Mouse (Mus musculus): ENCODE measurements around the gene Hibadh. TPM values are rescaled to one million over a fixed set of nuclear protein-coding genes. Genes with fewer than 3 reads are reported as not detected.

The Hibadh gene
- polyA plus RNA-seq, 1 experiment from 2014 or later = 54.2 TPM

GRCm38 (mm10) chr6:52630625-52631024, 9.6 kb downstream of the Hibadh start:
- H3K27me3 ChIP-seq = no peaks in the 10 kb centered on the region
- no peaks in the 10 kb centered on the region for H3K4me1 ChIP-seq
- no peak overlapping the region for H3K4me2 ChIP-seq (replicated peaks)
- no peak overlapping the region for H3K4me3 ChIP-seq
- no peaks in the 10 kb centered on the region for H3K9me3 ChIP-seq
- no peaks in the 10 kb centered on the region; the same call in 1 of the 2 replicates for H3K36me3 ChIP-seq
- H3K9ac ChIP-seq (replicated peaks) = no peak overlapping the region
- H3K27ac ChIP-seq (replicated peaks) = no peak overlapping the region
- WGBS = 87% methylated on average over 4 of the region's 4 CpGs
- no peak for ATAC-seq (replicated peaks)

DNA sequence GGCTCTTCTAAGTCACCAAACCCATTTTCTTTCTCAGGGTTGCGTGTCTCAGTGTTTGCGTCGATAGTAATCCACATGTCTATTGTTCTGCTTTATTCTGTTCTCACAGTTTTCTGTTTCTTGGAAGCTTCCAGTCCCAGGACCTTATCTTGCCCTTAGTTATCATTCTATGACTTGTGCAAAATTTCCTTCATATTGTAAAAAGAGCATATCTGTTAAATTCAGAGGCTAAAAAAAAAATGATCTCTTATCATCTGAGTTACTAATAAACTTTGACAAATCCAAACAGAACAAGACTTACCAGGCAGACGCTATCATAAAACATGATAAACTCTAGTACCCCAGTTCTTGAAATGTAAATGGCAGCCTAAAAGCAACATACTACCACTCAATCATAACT, 11.0 kb downstream of the Hibadh start:
- H3K9me3 ChIP-seq = no peaks in the 10 kb centered on the region
- H3K4me1 ChIP-seq = no peaks in the 10 kb centered on the region
- 93% methylated on average over 4 of the region's 4 CpGs for whole genome bisulfite sequencing
- H3K4me2 ChIP-seq (replicated peaks) = no peak overlapping the region
- no peak overlapping the region for H3K4me3 ChIP-seq
- H3K9ac ChIP-seq (replicated peaks) = no peak overlapping the region
- ATAC-seq (replicated peaks) = no peak
- no peaks in the 10 kb centered on the region for H3K27me3 ChIP-seq
- H3K36me3 ChIP-seq = no peaks in the 10 kb centered on the region; the same call in 1 of the 2 replicates
- no peak overlapping the region for H3K27ac ChIP-seq (replicated peaks)

DNA sequence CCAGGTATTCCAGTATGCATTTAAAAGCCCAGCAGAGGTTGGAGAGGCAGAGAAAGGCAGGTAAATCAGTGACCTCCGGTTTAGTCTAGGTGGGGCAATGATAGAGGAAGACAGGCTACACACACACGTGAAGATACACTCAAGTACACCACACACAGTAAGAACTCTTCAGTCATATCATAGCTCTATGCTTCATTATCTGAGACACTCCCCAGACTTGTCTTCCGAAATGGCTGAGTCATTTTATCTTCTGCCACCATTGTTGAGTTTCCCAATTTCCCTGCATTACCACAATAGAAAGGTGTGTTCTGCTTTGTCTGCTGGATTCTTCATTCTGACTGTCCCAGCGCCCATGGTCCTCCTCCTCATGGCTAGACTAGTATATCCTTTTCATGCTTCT, 13.5 kb downstream of the Hibadh start:
- Histone ChIP-seq H3K4me3 (no peak overlapping the region), H3K4me2 (replicated peaks) (no peak overlapping the region), H3K4me1 (no peaks in the 10 kb centered on the region), H3K9ac (replicated peaks) (no peak overlapping the region), H3K9me3 (no peaks in the 10 kb centered on the region), H3K27me3 (no peaks in the 10 kb centered on the region), H3K27ac (replicated peaks) (no peak overlapping the region), H3K36me3 (no peaks in the 10 kb centered on the region; the same call in 1 of the 2 replicates)
- 90% methylated on average over 4 of the region's 4 CpGs for WGBS
- ATAC-seq (replicated peaks) = no peak

- 64% methylated on average over 3 of the region's 3 CpGs for WGBS
- ATAC-seq (replicated peaks) = no peak
These were observed 16.4 kb downstream of the Hibadh start for GRCm38 (mm10) chr6:52623741-52624140.

GRCm38 (mm10) chr6:52621731-52622480, 18.3 kb downstream of the Hibadh start:
- H3K27ac ChIP-seq (replicated peaks) = no peak overlapping the region
- H3K9me3 ChIP-seq = no peaks in the 10 kb centered on the region
- peaks cover 6% of the 10 kb centered on the region for H3K36me3 ChIP-seq
- H3K4me3 ChIP-seq = no peak overlapping the region
- no peak overlapping the region for H3K9ac ChIP-seq (replicated peaks)
- WGBS = 79% methylated on average over 11 of the region's 11 CpGs
- no peaks in the 10 kb centered on the region for H3K27me3 ChIP-seq
- no peak for ATAC-seq (replicated peaks)
- no peaks in the 10 kb centered on the region for H3K4me1 ChIP-seq
- H3K4me2 ChIP-seq (replicated peaks) = no peak overlapping the region

More at GRCm38 (mm10) chr6:52623741-52624140, 16.4 kb downstream of the Hibadh start:
- no peaks in the 10 kb centered on the region for H3K27me3 ChIP-seq
- no peaks in the 10 kb centered on the region for H3K4me1 ChIP-seq
- no peak overlapping the region for H3K27ac ChIP-seq (replicated peaks)
- H3K36me3 ChIP-seq = peaks cover 6% of the 10 kb centered on the region
- H3K9ac ChIP-seq (replicated peaks) = no peak overlapping the region
- no peak overlapping the region for H3K4me2 ChIP-seq (replicated peaks)
- H3K4me3 ChIP-seq = no peak overlapping the region
- no peaks in the 10 kb centered on the region for H3K9me3 ChIP-seq

- Histone ChIP-seq H3K36me3 (peaks cover 6% of the 10 kb centered on the region), H3K27ac (replicated peaks) (no peak overlapping the region), H3K9ac (replicated peaks) (no peak overlapping the region), H3K9me3 (no peaks in the 10 kb centered on the region), H3K4me1 (no peaks in the 10 kb centered on the region), H3K27me3 (no peaks in the 10 kb centered on the region), H3K4me3 (no peak overlapping the region), H3K4me2 (replicated peaks) (no peak overlapping the region)
- WGBS = 79% methylated on average over 2 of the region's 2 CpGs
- no peak for ATAC-seq (replicated peaks)
These were observed 20.1 kb downstream of the Hibadh start for GRCm38 (mm10) chr6:52620090-52620489.

- no peaks in the 10 kb centered on the region for H3K4me1 ChIP-seq
- H3K9ac ChIP-seq (replicated peaks) = no peak overlapping the region
- no peak overlapping the region for H3K27ac ChIP-seq (replicated peaks)
- H3K4me3 ChIP-seq = no peak overlapping the region
- H3K27me3 ChIP-seq = no peaks in the 10 kb centered on the region
- 83% methylated on average over 6 of the region's 6 CpGs for WGBS
- ATAC-seq (replicated peaks) = no peak
- H3K4me2 ChIP-seq (replicated peaks) = no peak overlapping the region
- H3K9me3 ChIP-seq = no peaks in the 10 kb centered on the region
- no peaks in the 10 kb centered on the region for H3K36me3 ChIP-seq
These were observed 30.4 kb downstream of the Hibadh start for GRCm38 (mm10) chr6:52609626-52610352.

GRCm38 (mm10) chr6:52608121-52608520, 32.1 kb downstream of the Hibadh start:
- Histone ChIP-seq H3K9me3 (no peaks in the 10 kb centered on the region), H3K4me3 (no peak overlapping the region), H3K4me2 (replicated peaks) (no peak overlapping the region), H3K27me3 (no peaks in the 10 kb centered on the region), H3K27ac (replicated peaks) (no peak overlapping the region), H3K36me3 (no peaks in the 10 kb centered on the region), H3K9ac (replicated peaks) (no peak overlapping the region), H3K4me1 (no peaks in the 10 kb centered on the region)
- 91% methylated on average over 4 of the region's 4 CpGs for WGBS
- no peak for ATAC-seq (replicated peaks)

DNA sequence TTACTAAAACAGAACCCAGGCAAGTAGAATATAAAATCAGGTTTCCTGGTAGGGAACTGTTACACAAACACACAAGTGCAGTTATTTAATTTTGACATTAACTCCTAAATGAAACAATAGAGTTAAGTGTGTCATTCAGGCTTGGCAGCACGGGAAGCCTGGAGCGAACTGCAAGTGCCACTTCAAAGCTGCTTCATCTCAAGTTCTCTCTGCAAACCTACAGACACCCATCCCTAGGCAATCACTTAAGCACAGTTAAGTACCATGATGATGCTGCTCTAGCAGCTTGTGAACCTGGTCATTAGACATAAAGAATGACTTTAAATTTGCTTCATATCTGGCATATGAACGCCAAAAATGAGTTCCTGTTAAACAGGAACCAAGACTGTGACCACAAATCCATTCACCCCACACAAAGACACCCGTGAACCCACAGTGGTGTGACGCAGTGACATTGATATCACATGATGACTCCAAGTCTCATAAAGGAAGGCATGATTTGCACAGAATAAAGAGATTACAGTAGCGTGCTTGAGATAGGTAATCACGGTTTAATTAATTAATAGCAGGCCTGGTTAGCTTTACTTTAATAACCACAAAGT, 33.3 kb downstream of the Hibadh start:
- no peaks in the 10 kb centered on the region for H3K4me1 ChIP-seq
- 85% methylated on average over 7 of the region's 7 CpGs for WGBS
- H3K27me3 ChIP-seq = no peaks in the 10 kb centered on the region
- no peaks in the 10 kb centered on the region for H3K9me3 ChIP-seq
- H3K4me3 ChIP-seq = no peak overlapping the region
- H3K36me3 ChIP-seq = no peaks in the 10 kb centered on the region
- ATAC-seq (replicated peaks) = no peak
- H3K27ac ChIP-seq (replicated peaks) = no peak overlapping the region
- H3K4me2 ChIP-seq (replicated peaks) = no peak overlapping the region
- no peak overlapping the region for H3K9ac ChIP-seq (replicated peaks)

GRCm38 (mm10) chr6:52601706-52602642, 38.2 kb downstream of the Hibadh start:
- no peaks in the 10 kb centered on the region for H3K27me3 ChIP-seq
- no peak overlapping the region for H3K4me3 ChIP-seq
- no peak overlapping the region for H3K27ac ChIP-seq (replicated peaks)
- no peaks in the 10 kb centered on the region for H3K9me3 ChIP-seq
- WGBS = 90% methylated on average over 7 of the region's 7 CpGs
- H3K4me1 ChIP-seq = no peaks in the 10 kb centered on the region
- no peak overlapping the region for H3K9ac ChIP-seq (replicated peaks)
- no peaks in the 10 kb centered on the region for H3K36me3 ChIP-seq
- ATAC-seq (replicated peaks) = no peak
- no peak overlapping the region for H3K4me2 ChIP-seq (replicated peaks)

GRCm38 (mm10) chr6:52601117-52601516, 39.1 kb downstream of the Hibadh start:
- no peaks in the 10 kb centered on the region for H3K4me1 ChIP-seq
- no peak overlapping the region for H3K9ac ChIP-seq (replicated peaks)
- H3K4me2 ChIP-seq (replicated peaks) = no peak overlapping the region
- no peaks in the 10 kb centered on the region for H3K36me3 ChIP-seq
- no peaks in the 10 kb centered on the region for H3K27me3 ChIP-seq
- H3K9me3 ChIP-seq = no peaks in the 10 kb centered on the region
- no peak overlapping the region for H3K27ac ChIP-seq (replicated peaks)
- ATAC-seq (replicated peaks) = no peak
- no peak overlapping the region for H3K4me3 ChIP-seq
- WGBS = 64% methylated on average over 4 of the region's 4 CpGs

All from forebrain, embryonic 15.5 days (tissue).